Mouse (Mus musculus) embryonic facial prominence, embryonic 11.5 days (tissue): Measurements from ENCODE around the gene Ppl. TPM values are rescaled to one million over a fixed set of nuclear protein-coding genes. Genes with fewer than 3 reads are reported as not detected.

Source experiments
- ATAC-seq: fragments of 200-750 bp; cut with Nextera tagmentation; replicated peaks from 2 replicates; pipeline ENCODE4 v1.8.0; 2017; ENCODE audit warnings: low read depth; ENCODE audit not compliant: insufficient number of reproducible peaks, low FRiP score, low TSS enrichment
- DNase-seq: peaks from one replicate; pipeline ENCODE4 v3.0.0-alpha.2; 2015; ENCODE audit warnings: low spot score
- H3K27ac ChIP-seq: fragments of 300-500 bp; sonication (generic); replicated peaks from 2 replicates; pipeline ENCODE4 v1.5.1; 2014; ENCODE audit warnings: mild to moderate bottlenecking, low read depth, low read length, control low read depth
- H3K27me3 ChIP-seq: fragments of 300-500 bp; sonication (generic); 2 replicates; pipeline ENCODE4 v1.6.1; 2014; ENCODE audit warnings: mild to moderate bottlenecking, low read length, moderate library complexity, mixed read lengths; ENCODE audit not compliant: control insufficient read depth, insufficient read depth
- H3K36me3 ChIP-seq: fragments of 300-500 bp; sonication (generic); replicated peaks from 2 replicates; pipeline ENCODE4 v1.6.1; 2014; ENCODE audit warnings: low read depth, mild to moderate bottlenecking, low read length, moderate library complexity, mixed read lengths; ENCODE audit not compliant: control insufficient read depth, insufficient read depth
- H3K4me1 ChIP-seq: fragments of 300-500 bp; sonication (generic); 2 replicates; pipeline ENCODE4 v1.6.1; 2014; ENCODE audit warnings: low read length, mixed read lengths; ENCODE audit not compliant: control insufficient read depth, insufficient read depth
- H3K4me2 ChIP-seq: fragments of 300-500 bp; sonication (generic); 2 replicates; pipeline ENCODE4 v1.6.1; 2014; ENCODE audit warnings: low read depth, mild to moderate bottlenecking, control low read depth, low read length, moderate library complexity
- H3K4me3 ChIP-seq: fragments of 300-500 bp; sonication (generic); 2 replicates; pipeline ENCODE4 v1.5.1; 2014; ENCODE audit warnings: low read depth, low read length, control low read depth
- H3K9ac ChIP-seq: fragments of 300-500 bp; sonication (generic); replicated peaks from 2 replicates; pipeline ENCODE4 v1.6.1; 2014; ENCODE audit warnings: mild to moderate bottlenecking, control low read depth, low read length
- H3K9me3 ChIP-seq: fragments of 300-500 bp; sonication (generic); replicated peaks from 2 replicates; pipeline ENCODE4 v1.6.1; 2016; ENCODE audit warnings: mild to moderate bottlenecking, low read length, inconsistent platforms, mixed read lengths; ENCODE audit not compliant: control insufficient read depth
- WGBS: fragments of 180-500 bp; shearing (Covaris S2); extraction: QIAGEN DNeasy Blood & Tissue Kit; methylation state at CpG from one replicate; pipeline ENCODE4 v1.1.7; 2014; 5-methylcytosine and 5-hydroxymethylcytosine counted together
- polyA plus RNA-seq: library from polyadenylated mRNA; unstranded; fragments of >200 nt; fragmentation: Nextera tagmentation; extraction: Ambion mirVana; gene quantifications from 2 replicates; pipeline ENCODE4 v1.2.1, GENCODE M21; 2014

Ppl gene
- polyA plus RNA-seq, 1 experiment from 2014 or later, result 1.6 TPM

DNA sequence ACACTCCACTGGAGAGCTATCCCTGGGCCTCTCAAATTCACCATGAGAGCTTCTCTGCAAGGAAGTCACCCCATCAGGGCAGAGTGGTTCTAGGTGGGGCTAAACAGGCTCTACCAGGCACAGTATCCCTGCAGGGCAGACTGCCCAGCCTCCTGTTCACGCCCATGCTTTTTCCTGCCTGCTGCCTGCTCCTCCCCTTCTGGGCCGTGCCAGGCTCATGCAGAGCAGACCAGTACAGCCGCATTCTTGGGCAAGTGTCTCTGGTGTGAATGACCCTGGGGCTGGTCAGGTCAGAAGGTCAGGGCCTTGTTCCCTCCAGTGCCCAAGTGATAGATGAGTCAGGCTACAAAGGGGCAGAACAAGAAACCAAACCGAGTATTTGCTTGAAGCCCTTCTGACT, 4.3 kb upstream of the Ppl start:
- no peaks in the 10 kb centered on the region for H3K9me3 ChIP-seq
- peaks cover 2% of the 10 kb centered on the region for H3K4me1 ChIP-seq
- H3K27me3 ChIP-seq, result peaks cover 24% of the 10 kb centered on the region
- H3K9ac ChIP-seq, result no peak overlapping the region
- no peak for DNase-seq
- ATAC-seq, result no peak
- WGBS, result 11% methylated on average over 4 of the region's 4 CpGs
- H3K27ac ChIP-seq, result no peak overlapping the region
- H3K4me2 ChIP-seq, result no peak overlapping the region
- H3K36me3 ChIP-seq, result no peaks in the 10 kb centered on the region
- H3K4me3 ChIP-seq, result no peak overlapping the region

DNA sequence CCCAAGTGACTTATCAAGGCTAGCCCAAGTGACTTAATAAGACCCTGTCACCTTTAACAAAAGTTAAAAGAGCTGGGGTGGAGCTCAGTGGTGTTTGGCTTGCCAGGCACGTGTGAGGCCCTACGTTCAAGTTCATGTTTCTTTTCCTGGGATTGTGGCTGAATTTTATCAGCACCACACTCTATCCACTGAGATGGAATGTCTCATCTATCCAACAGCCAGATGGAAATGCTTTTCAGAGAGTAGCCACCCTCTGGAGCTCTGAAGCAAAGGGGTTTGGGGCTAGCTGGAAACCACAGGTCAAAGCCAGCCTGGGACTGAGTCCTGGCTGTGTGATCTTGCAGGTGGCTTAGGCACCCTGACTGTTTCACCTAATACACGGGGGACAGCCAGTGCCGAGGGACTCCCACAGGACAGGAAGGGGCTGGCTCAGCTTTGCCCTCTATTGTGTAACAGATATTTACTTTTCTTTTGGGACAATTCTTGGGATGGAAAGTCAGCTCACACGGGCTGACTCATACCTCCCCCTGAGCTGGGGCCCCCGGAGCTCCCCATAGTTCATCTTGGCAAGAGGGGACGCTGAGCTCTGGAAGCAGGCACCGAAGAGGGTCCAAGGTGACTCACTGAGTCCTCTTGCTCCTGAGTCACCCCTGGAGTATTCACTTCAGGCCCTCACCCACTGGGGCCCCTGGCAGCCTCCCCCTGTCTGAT, 3.5 kb upstream of the Ppl start:
- no peak overlapping the region for H3K27ac ChIP-seq
- ATAC-seq (no peak), DNase-seq (no peak)
- peaks cover 3% of the 10 kb centered on the region for H3K4me1 ChIP-seq
- no peak overlapping the region for H3K9ac ChIP-seq
- no peaks in the 10 kb centered on the region for H3K36me3 ChIP-seq
- WGBS, result 75% methylated on average over 8 of the region's 8 CpGs
- H3K27me3 ChIP-seq, result peaks cover 32% of the 10 kb centered on the region
- no peak overlapping the region for H3K4me3 ChIP-seq
- no peak overlapping the region for H3K4me2 ChIP-seq
- no peaks in the 10 kb centered on the region for H3K9me3 ChIP-seq

DNA sequence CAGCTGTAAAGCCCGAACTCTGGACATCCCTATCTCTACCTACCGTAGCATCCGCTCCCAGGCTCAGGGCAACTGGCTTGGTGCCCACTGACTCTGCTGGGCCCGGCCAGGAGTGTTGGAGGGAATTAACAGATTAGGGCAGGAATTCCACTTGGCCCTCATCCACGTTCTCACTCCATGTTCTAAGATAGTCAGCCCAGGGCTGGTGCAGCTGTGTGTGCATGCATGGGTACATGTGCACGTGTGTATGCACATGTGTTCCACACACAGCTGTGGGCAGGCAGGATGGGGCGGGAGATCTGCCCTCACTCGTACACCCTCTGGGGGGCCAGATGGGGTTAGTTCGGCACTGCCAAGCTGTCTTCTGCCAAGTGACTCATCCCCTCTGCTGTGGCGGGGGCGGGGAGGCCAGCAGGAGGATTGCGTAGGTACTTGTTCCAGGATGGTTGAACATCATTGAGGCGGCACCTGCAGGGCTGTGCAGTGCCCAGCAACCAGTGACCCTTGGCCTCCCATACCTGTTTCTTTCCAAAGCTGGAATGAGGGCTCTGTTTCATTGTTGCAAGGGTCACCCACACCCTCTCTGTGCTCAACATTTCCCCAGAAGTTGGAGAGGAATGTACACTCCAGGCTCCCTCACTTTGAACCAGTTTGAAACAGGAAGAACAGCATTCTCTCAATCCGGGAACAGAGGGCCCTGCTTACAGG, 2.6 kb upstream of the Ppl start:
- DNase-seq (no peak), ATAC-seq (0 out of 2 replicates have a peak, but pooled peaks have one; percentile 27)
- H3K27ac ChIP-seq, result no peak overlapping the region
- H3K4me2 ChIP-seq, result no peak overlapping the region
- H3K4me3 ChIP-seq, result no peak overlapping the region
- peaks cover 39% of the 10 kb centered on the region for H3K27me3 ChIP-seq
- H3K9me3 ChIP-seq, result no peaks in the 10 kb centered on the region
- H3K9ac ChIP-seq, result no peak overlapping the region
- H3K4me1 ChIP-seq, result peaks cover 3% of the 10 kb centered on the region
- no peaks in the 10 kb centered on the region for H3K36me3 ChIP-seq
- 78% methylated on average over 14 of the region's 14 CpGs for WGBS

DNA sequence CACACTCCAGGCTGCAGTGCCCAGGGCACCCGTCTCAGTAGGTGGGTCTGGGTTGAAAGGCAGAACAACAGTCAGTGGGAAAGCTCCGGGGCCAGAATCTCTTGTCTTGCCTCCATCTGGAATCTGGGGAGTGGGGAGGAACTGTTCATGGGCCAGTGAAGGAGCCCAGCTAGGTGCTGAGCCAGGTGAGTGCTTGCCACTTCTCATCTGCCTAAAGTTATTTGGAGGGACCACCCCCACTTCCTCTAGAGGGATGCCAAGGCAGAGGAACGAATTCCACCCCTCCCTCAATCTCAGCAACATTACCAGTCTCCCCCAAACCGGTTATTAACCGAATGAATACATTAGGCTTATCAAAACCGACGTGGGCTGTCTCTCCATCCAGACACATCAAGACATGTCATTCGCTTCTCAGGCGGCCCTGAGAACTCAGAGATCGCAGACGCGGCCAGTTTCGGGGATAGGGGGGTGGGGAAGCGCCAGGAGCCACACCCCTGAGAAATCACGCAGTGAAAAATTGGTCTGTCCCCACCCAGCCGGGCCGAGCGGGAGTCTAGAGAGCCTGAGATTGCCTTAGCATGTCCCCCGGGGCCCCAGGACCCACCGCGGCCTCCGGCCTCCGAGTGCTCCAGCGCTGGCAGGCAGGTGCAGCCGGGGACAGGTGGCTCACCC, 834 bp downstream of the Ppl start:
- Histone ChIP-seq H3K9me3 (no peaks in the 10 kb centered on the region), H3K9ac (no peak overlapping the region), H3K36me3 (no peaks in the 10 kb centered on the region), H3K27ac (no peak overlapping the region), H3K4me1 (peaks cover 3% of the 10 kb centered on the region), H3K4me2 (peak overlapping the region; percentile 41), H3K27me3 (peaks cover 40% of the 10 kb centered on the region), H3K4me3 (peak overlapping the region; percentile 31; the same call in 1 of the 2 replicates)
- DNase-seq (no peak), ATAC-seq (no peak; the same call in 1 of the 2 replicates)
- 2% methylated on average over 25 of the region's 25 CpGs for WGBS

GRCm38 (mm10) chr16:5130766-5131165, 1.5 kb downstream of the Ppl start:
- ATAC-seq, result no peak
- H3K4me1 ChIP-seq, result peaks cover 3% of the 10 kb centered on the region
- 15% methylated on average over 4 of the region's 4 CpGs for WGBS
- H3K9me3 ChIP-seq, result no peaks in the 10 kb centered on the region
- no peak for DNase-seq
- H3K4me2 ChIP-seq, result no peak overlapping the region
- H3K27ac ChIP-seq, result no peak overlapping the region
- H3K4me3 ChIP-seq, result no peak overlapping the region
- no peaks in the 10 kb centered on the region for H3K36me3 ChIP-seq
- H3K27me3 ChIP-seq, result peaks cover 40% of the 10 kb centered on the region
- no peak overlapping the region for H3K9ac ChIP-seq

- no peaks in the 10 kb centered on the region for H3K36me3 ChIP-seq
- ATAC-seq, result no peak
- H3K9me3 ChIP-seq, result no peaks in the 10 kb centered on the region
- no peak for DNase-seq
- no peak overlapping the region for H3K27ac ChIP-seq
- peaks cover 3% of the 10 kb centered on the region for H3K4me1 ChIP-seq
- WGBS, result 38% methylated on average over 2 of the region's 2 CpGs
- H3K9ac ChIP-seq, result no peak overlapping the region
- H3K4me3 ChIP-seq, result no peak overlapping the region
- H3K4me2 ChIP-seq, result no peak overlapping the region
- peaks cover 40% of the 10 kb centered on the region for H3K27me3 ChIP-seq
These were observed 2.0 kb downstream of the Ppl start for GRCm38 (mm10) chr16:5130196-5130595.

- Histone ChIP-seq H3K27me3 (no peaks in the 10 kb centered on the region; the same call in 1 of the 2 replicates), H3K4me1 (no peaks in the 10 kb centered on the region), H3K9ac (no peak overlapping the region), H3K4me2 (no peak overlapping the region), H3K36me3 (no peaks in the 10 kb centered on the region), H3K27ac (no peak overlapping the region), H3K9me3 (no peaks in the 10 kb centered on the region), H3K4me3 (no peak overlapping the region)
- ATAC-seq, result no peak
- no peak for DNase-seq
- 73% methylated on average over 6 of the region's 6 CpGs for WGBS
These were observed 8.7 kb downstream of the Ppl start for GRCm38 (mm10) chr16:5123476-5123875.

DNA sequence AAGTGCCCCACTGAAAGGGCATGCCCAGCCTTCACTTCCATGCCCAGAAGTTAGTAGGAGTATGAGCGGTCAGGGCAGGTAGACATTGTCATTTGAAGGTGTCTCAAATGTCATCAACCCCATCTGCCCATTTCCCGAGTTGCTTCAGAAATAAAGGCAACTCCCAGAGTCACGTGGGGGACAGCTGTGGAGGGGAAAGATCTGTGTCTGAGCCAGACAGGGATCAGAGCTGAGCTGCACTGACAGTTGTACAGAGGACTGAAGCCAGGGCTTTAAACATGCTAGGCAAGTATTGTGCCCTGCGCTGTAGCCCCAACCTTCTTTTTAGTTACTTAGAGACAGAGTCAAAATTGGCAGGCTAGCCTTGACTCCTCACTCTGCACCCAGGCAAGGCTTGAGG, 12.4 kb downstream of the Ppl start:
- H3K27ac ChIP-seq, result no peak overlapping the region
- no peak overlapping the region for H3K4me2 ChIP-seq
- H3K9ac ChIP-seq, result no peak overlapping the region
- no peak for DNase-seq
- H3K36me3 ChIP-seq, result no peaks in the 10 kb centered on the region
- H3K4me1 ChIP-seq, result no peaks in the 10 kb centered on the region
- H3K9me3 ChIP-seq, result no peaks in the 10 kb centered on the region
- no peak overlapping the region for H3K4me3 ChIP-seq
- WGBS, result 75% methylated on average over 4 of the region's 4 CpGs
- ATAC-seq, result no peak
- no peaks in the 10 kb centered on the region; the same call in 1 of the 2 replicates for H3K27me3 ChIP-seq
